Mouse (Mus musculus): ENCODE results near the gene Cox8b. TPM values are rescaled to one million over a fixed set of nuclear protein-coding genes. Genes with fewer than 3 reads are reported as not detected.
A peak's percentile ranks its signal among the peaks of the same experiment; 100 is the strongest.

Gene Cox8b
- polyA plus RNA-seq, 1 experiment from 2014 or later = not detected

- Histone ChIP-seq H3K27me3 (ENCODE audit: control insufficient read depth, insufficient read depth, low read length) (no peaks in the 10 kb centered on the region), H3K27ac (ENCODE audit: low read depth, low read length) (no peak overlapping the region), H3K4me1 (replicated peaks; ENCODE audit: control insufficient read depth, insufficient read depth, low read length) (peaks cover 3% of the 10 kb centered on the region; the same call in 1 of the 2 replicates), H3K4me2 (ENCODE audit: low read depth, low read length, severe bottlenecking) (no peak overlapping the region), H3K9me3 (ENCODE audit: control insufficient read depth, low read length) (no peaks in the 10 kb centered on the region), H3K36me3 (ENCODE audit: control insufficient read depth, insufficient read depth, low read length) (no peaks in the 10 kb centered on the region), H3K9ac (ENCODE audit: low read length) (no peak overlapping the region), H3K4me3 (ENCODE audit: low read depth, low read length) (no peak overlapping the region)
- WGBS = 84% methylated on average over 7 of the region's 7 CpGs
- ATAC-seq (replicated peaks; ENCODE audit: low FRiP score) (no peak), DNase-seq (ENCODE audit: low spot score) (no peak)
Observed at GRCm38 (mm10) chr7:140907697-140908096, 7.5 kb upstream of the Cox8b start.

- no peak for ATAC-seq (replicated peaks; ENCODE audit: low FRiP score)
- 90% methylated on average over 13 of the region's 13 CpGs for WGBS
Observed at GRCm38 (mm10) chr7:140907131-140907530, 6.9 kb upstream of the Cox8b start.

GRCm38 (mm10) chr7:140905642-140906081, 5.4 kb upstream of the Cox8b start:
- no peak for DNase-seq (ENCODE audit: low spot score)
- Histone ChIP-seq H3K9ac (ENCODE audit: low read length) (no peak overlapping the region), H3K27ac (ENCODE audit: low read depth, low read length) (no peak overlapping the region), H3K4me3 (ENCODE audit: low read depth, low read length) (no peak overlapping the region), H3K4me2 (ENCODE audit: low read depth, low read length, severe bottlenecking) (no peak overlapping the region), H3K9me3 (ENCODE audit: control insufficient read depth, low read length) (no peaks in the 10 kb centered on the region), H3K36me3 (ENCODE audit: control insufficient read depth, insufficient read depth, low read length) (no peaks in the 10 kb centered on the region), H3K27me3 (ENCODE audit: control insufficient read depth, insufficient read depth, low read length) (no peaks in the 10 kb centered on the region), H3K4me1 (replicated peaks; ENCODE audit: control insufficient read depth, insufficient read depth, low read length) (peaks cover 3% of the 10 kb centered on the region; the same call in 1 of the 2 replicates)
- ATAC-seq (replicated peaks; ENCODE audit: low FRiP score) = no peak
- 91% methylated on average over 2 of the region's 2 CpGs for WGBS

More at GRCm38 (mm10) chr7:140907131-140907530, 6.9 kb upstream of the Cox8b start:
- H3K9ac ChIP-seq (ENCODE audit: low read length) = no peak overlapping the region
- no peak for DNase-seq (ENCODE audit: low spot score)
- no peak overlapping the region for H3K27ac ChIP-seq (ENCODE audit: low read depth, low read length)
- no peaks in the 10 kb centered on the region for H3K27me3 ChIP-seq (ENCODE audit: control insufficient read depth, insufficient read depth, low read length)
- H3K36me3 ChIP-seq (ENCODE audit: control insufficient read depth, insufficient read depth, low read length) = no peaks in the 10 kb centered on the region
- peaks cover 3% of the 10 kb centered on the region; the same call in 1 of the 2 replicates for H3K4me1 ChIP-seq (replicated peaks; ENCODE audit: control insufficient read depth, insufficient read depth, low read length)
- no peak overlapping the region for H3K4me3 ChIP-seq (ENCODE audit: low read depth, low read length)
- H3K9me3 ChIP-seq (ENCODE audit: control insufficient read depth, low read length) = no peaks in the 10 kb centered on the region
- no peak overlapping the region for H3K4me2 ChIP-seq (ENCODE audit: low read depth, low read length, severe bottlenecking)

GRCm38 (mm10) chr7:140903212-140903611, 3.0 kb upstream of the Cox8b start:
- peak overlapping the region; percentile 27; the same call in 1 of the 2 replicates for H3K9ac ChIP-seq (ENCODE audit: low read length)
- 27% methylated on average over 13 of the region's 13 CpGs for WGBS
- DNase-seq (ENCODE audit: low spot score) (peak; percentile 86), ATAC-seq (replicated peaks; ENCODE audit: low FRiP score) (peak; percentile 72)
- H3K27me3 ChIP-seq (ENCODE audit: control insufficient read depth, insufficient read depth, low read length) = no peaks in the 10 kb centered on the region
- H3K4me1 ChIP-seq (replicated peaks; ENCODE audit: control insufficient read depth, insufficient read depth, low read length) = no peaks in the 10 kb centered on the region
- H3K9me3 ChIP-seq (ENCODE audit: control insufficient read depth, low read length) = no peaks in the 10 kb centered on the region
- H3K36me3 ChIP-seq (ENCODE audit: control insufficient read depth, insufficient read depth, low read length) = peaks cover 6% of the 10 kb centered on the region; the same call in 1 of the 2 replicates
- H3K4me2 ChIP-seq (ENCODE audit: low read depth, low read length, severe bottlenecking) = no peak overlapping the region
- H3K4me3 ChIP-seq (ENCODE audit: low read depth, low read length) = no peak overlapping the region
- H3K27ac ChIP-seq (ENCODE audit: low read depth, low read length) = no peak overlapping the region

GRCm38 (mm10) chr7:140902036-140902875, 2.0 kb upstream of the Cox8b start:
- Histone ChIP-seq H3K27ac (ENCODE audit: low read depth, low read length) (no peak overlapping the region), H3K4me2 (ENCODE audit: low read depth, low read length, severe bottlenecking) (no peak overlapping the region), H3K4me1 (replicated peaks; ENCODE audit: control insufficient read depth, insufficient read depth, low read length) (no peaks in the 10 kb centered on the region), H3K36me3 (ENCODE audit: control insufficient read depth, insufficient read depth, low read length) (peaks cover 10% of the 10 kb centered on the region; the same call in 1 of the 2 replicates), H3K4me3 (ENCODE audit: low read depth, low read length) (no peak overlapping the region), H3K27me3 (ENCODE audit: control insufficient read depth, insufficient read depth, low read length) (no peaks in the 10 kb centered on the region), H3K9ac (ENCODE audit: low read length) (no peak overlapping the region), H3K9me3 (ENCODE audit: control insufficient read depth, low read length) (no peaks in the 10 kb centered on the region)
- WGBS = 66% methylated on average over 15 of the region's 15 CpGs
- ATAC-seq (replicated peaks; ENCODE audit: low FRiP score) = no peak
- no peak for DNase-seq (ENCODE audit: low spot score)

- Histone ChIP-seq H3K36me3 (ENCODE audit: control insufficient read depth, insufficient read depth, low read length) (peaks cover 13% of the 10 kb centered on the region; the same call in 1 of the 2 replicates), H3K27me3 (ENCODE audit: control insufficient read depth, insufficient read depth, low read length) (no peaks in the 10 kb centered on the region), H3K4me3 (ENCODE audit: low read depth, low read length) (no peak overlapping the region), H3K9me3 (ENCODE audit: control insufficient read depth, low read length) (no peaks in the 10 kb centered on the region), H3K9ac (ENCODE audit: low read length) (no peak overlapping the region), H3K4me2 (ENCODE audit: low read depth, low read length, severe bottlenecking) (no peak overlapping the region), H3K27ac (ENCODE audit: low read depth, low read length) (no peak overlapping the region), H3K4me1 (replicated peaks; ENCODE audit: control insufficient read depth, insufficient read depth, low read length) (no peaks in the 10 kb centered on the region)
- WGBS = 83% methylated on average over 3 of the region's 3 CpGs
- DNase-seq (ENCODE audit: low spot score) (no peak), ATAC-seq (replicated peaks; ENCODE audit: low FRiP score) (no peak)
Observed at GRCm38 (mm10) chr7:140899121-140899520, 1.1 kb downstream of the Cox8b start.

- H3K9ac ChIP-seq (ENCODE audit: low read length) = no peak overlapping the region
- H3K27ac ChIP-seq (ENCODE audit: low read depth, low read length) = no peak overlapping the region
- WGBS = 88% methylated on average over 7 of the region's 7 CpGs
- no peak overlapping the region for H3K4me3 ChIP-seq (ENCODE audit: low read depth, low read length)
- no peaks in the 10 kb centered on the region for H3K27me3 ChIP-seq (ENCODE audit: control insufficient read depth, insufficient read depth, low read length)
- DNase-seq (ENCODE audit: low spot score) (no peak), ATAC-seq (replicated peaks; ENCODE audit: low FRiP score) (no peak)
- H3K36me3 ChIP-seq (ENCODE audit: control insufficient read depth, insufficient read depth, low read length) = peaks cover 13% of the 10 kb centered on the region; the same call in 1 of the 2 replicates
- H3K4me1 ChIP-seq (replicated peaks; ENCODE audit: control insufficient read depth, insufficient read depth, low read length) = no peaks in the 10 kb centered on the region
- no peaks in the 10 kb centered on the region for H3K9me3 ChIP-seq (ENCODE audit: control insufficient read depth, low read length)
- H3K4me2 ChIP-seq (ENCODE audit: low read depth, low read length, severe bottlenecking) = no peak overlapping the region
Observed at GRCm38 (mm10) chr7:140897863-140898262, 2.4 kb downstream of the Cox8b start.

- Histone ChIP-seq H3K4me3 (ENCODE audit: low read depth, low read length) (no peak overlapping the region), H3K36me3 (ENCODE audit: control insufficient read depth, insufficient read depth, low read length) (peaks cover 16% of the 10 kb centered on the region; the same call in 1 of the 2 replicates), H3K27me3 (ENCODE audit: control insufficient read depth, insufficient read depth, low read length) (no peaks in the 10 kb centered on the region), H3K4me2 (ENCODE audit: low read depth, low read length, severe bottlenecking) (no peak overlapping the region), H3K4me1 (replicated peaks; ENCODE audit: control insufficient read depth, insufficient read depth, low read length) (no peaks in the 10 kb centered on the region), H3K9ac (ENCODE audit: low read length) (no peak overlapping the region), H3K9me3 (ENCODE audit: control insufficient read depth, low read length) (no peaks in the 10 kb centered on the region), H3K27ac (ENCODE audit: low read depth, low read length) (no peak overlapping the region)
- over 99% methylated on average over 3 of the region's 3 CpGs for WGBS
- no peak for DNase-seq (ENCODE audit: low spot score)
- no peak for ATAC-seq (replicated peaks; ENCODE audit: low FRiP score)
Observed at GRCm38 (mm10) chr7:140894611-140895010, 5.6 kb downstream of the Cox8b start.
